Mouse (Mus musculus): ENCODE results near the gene Cttn.

Gene Cttn

GRCm38 (mm10) chr7:144449637-144450570, 20.9 kb downstream of the Cttn start:
- DNase-seq (ENCODE audit: low read depth, low spot score): peak; percentile 51

- no peak for DNase-seq (ENCODE audit: low read depth, low spot score)
These were observed 22.6 kb downstream of the Cttn start for GRCm38 (mm10) chr7:144448186-144448585.

GRCm38 (mm10) chr7:144447146-144447545, 23.7 kb downstream of the Cttn start:
- DNase-seq (ENCODE audit: low read depth, low spot score): no peak

- DNase-seq (ENCODE audit: low read depth, low spot score): no peak
These were observed 26.0 kb downstream of the Cttn start for GRCm38 (mm10) chr7:144444788-144445187.

DNA sequence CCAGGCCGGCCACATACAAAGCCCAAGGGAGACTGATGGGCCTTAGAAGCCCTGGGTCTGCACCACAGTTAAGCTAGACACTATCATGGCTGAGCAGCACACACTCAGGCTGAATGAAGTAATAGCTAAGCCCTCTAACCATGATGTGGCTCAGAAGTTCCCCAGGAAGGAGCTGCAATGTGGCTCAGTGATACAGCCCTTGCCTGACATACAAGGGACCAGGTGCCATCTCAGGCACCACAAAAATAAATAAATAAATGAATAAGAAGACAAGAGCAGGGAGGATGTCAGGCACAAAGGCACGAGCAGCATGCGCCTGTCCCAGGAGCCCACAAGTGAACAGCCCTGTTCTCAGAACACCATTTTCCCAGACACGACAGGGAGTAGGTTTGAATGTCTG, 28.8 kb downstream of the Cttn start:
- DNase-seq (ENCODE audit: low read depth, low spot score): no peak

- DNase-seq (ENCODE audit: low read depth, low spot score): no peak
These were observed 29.3 kb downstream of the Cttn start for GRCm38 (mm10) chr7:144441466-144441865.

DNA sequence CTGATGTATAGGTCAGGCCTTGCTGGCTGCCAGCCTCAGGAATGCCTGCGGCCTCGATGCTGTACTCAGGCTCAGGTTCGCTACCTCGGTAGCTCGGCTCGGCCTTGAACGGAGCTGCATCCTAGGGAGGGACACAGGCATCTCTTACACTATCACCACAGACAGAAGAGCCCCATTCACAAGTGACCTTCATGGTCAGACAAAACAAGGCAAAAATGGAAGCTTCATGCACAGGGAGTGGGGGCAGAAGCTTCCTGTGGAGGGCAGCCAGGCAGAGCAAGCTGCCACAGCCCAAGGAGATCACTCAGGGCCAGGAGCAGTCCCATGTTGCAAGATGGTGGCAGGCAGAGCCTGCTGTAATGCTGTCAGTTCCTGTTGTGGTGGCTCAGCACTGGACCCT, 32.0 kb downstream of the Cttn start:
- no peak for DNase-seq (ENCODE audit: low read depth, low spot score)

DNA sequence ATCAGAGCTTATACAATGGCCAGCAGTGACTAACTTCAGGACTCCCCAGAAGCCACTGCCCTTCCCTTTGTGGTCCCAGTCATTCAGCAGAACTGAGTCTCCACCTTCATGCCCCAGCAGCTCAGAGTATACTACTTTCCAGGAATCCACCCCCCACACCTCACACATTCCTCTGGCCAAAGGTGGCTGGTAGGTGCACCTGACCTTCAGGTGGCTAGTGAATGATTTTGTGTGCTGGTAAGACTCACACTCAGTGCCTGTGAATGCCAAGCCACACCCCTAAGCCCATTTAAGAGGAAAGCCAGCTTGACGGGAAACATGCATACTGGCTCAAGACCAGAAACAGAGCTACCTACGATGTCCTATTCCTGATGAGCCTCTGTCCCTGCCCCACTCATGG, 37.9 kb downstream of the Cttn start:
- no peak for DNase-seq (ENCODE audit: low read depth, low spot score)

- DNase-seq (ENCODE audit: low read depth, low spot score): no peak
These were observed 43.3 kb downstream of the Cttn start for GRCm38 (mm10) chr7:144427460-144427859.

- DNase-seq (ENCODE audit: low read depth, low spot score): no peak
These were observed 44.2 kb downstream of the Cttn start for GRCm38 (mm10) chr7:144426594-144426993.

GRCm38 (mm10) chr7:144425953-144426352, 44.9 kb downstream of the Cttn start:
- DNase-seq (ENCODE audit: low read depth, low spot score): no peak

DNA sequence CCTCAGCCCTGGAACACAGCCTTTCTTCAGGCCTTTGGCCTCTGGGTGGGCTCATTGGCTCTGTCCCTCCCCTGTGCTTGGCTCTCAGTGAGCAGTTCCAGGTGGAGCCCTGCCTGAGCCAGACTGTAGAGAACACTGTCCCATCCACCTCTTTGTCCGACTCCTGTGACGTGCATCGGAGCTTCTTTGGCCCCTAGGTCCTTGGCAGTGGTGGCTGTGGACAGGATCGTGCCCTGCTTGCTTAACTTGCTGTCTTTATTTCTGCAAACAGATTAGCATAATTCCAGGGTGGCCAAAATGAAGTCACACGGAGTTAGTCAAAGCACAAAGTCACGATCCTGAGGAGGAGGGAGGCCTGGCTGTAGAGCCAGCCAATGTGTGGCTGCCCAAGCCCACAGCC, 49.3 kb downstream of the Cttn start:
- no peak for DNase-seq (ENCODE audit: low read depth, low spot score)

- no peak for DNase-seq (ENCODE audit: low read depth, low spot score)
These were observed 50.3 kb downstream of the Cttn start for GRCm38 (mm10) chr7:144420552-144420951.

- DNase-seq (ENCODE audit: low read depth, low spot score): peak; percentile 66
These were observed 53.0 kb downstream of the Cttn start for GRCm38 (mm10) chr7:144417644-144418343.

DNA sequence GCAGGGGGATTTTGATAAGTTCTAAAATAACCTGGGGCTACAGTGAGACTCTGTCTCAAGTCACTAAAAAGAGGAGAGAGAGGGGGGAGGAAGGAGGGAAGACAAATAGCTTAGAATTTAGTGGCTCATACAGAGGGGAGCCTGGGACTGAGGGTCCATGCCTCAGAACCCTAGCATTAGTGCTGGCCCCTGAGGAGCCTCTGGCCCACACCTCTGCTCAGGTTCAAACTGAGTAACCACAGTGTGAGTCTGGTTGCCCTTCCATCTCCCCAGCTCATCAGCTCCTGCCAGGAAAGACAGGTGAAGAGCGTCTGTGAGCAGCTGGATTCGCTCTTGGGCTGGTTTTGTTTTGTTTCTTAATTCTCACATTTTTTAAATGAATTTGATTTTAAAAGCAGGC, 53.6 kb downstream of the Cttn start:
- DNase-seq (ENCODE audit: low read depth, low spot score): no peak

DNA sequence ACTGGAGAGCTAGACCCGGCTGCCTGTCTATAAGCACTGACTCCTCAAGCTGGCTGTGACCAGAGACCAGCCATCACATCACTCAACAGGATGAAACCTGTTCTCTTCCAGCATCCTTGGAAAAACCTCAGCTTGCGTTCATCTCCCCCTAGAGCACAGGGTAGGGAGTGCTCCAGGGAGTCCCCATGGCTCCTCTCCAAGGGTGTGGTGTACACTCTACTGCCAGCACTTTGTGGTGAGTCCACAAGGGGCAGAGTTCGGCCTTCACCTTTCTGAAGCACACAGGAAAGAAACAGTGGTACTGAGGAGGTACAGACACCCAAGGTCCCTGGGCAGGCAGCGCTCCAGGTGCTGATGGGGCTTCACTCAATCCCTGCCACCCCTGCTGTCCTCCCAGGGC, 55.0 kb downstream of the Cttn start:
- no peak for DNase-seq (ENCODE audit: low read depth, low spot score)

DNA sequence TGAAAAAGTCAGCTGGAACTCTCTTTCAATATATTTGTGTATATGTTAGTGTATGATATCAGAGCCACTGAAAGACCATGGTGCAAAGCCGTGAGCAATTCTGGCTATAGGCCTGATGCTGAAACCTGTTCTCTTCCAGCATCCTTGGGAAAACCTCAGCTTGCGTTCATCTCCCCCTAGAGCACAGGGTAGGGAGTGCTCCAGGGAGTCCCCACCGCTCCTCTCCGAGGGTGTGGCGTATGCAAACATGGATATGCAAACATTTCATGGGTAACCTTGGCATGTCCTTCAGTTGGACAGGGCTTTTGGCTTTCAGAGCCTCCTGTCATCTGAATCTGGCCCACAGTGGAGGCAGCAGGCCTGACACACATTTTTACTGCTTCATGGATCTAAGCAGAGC, 56.2 kb downstream of the Cttn start:
- no peak for DNase-seq (ENCODE audit: low read depth, low spot score)

DNA sequence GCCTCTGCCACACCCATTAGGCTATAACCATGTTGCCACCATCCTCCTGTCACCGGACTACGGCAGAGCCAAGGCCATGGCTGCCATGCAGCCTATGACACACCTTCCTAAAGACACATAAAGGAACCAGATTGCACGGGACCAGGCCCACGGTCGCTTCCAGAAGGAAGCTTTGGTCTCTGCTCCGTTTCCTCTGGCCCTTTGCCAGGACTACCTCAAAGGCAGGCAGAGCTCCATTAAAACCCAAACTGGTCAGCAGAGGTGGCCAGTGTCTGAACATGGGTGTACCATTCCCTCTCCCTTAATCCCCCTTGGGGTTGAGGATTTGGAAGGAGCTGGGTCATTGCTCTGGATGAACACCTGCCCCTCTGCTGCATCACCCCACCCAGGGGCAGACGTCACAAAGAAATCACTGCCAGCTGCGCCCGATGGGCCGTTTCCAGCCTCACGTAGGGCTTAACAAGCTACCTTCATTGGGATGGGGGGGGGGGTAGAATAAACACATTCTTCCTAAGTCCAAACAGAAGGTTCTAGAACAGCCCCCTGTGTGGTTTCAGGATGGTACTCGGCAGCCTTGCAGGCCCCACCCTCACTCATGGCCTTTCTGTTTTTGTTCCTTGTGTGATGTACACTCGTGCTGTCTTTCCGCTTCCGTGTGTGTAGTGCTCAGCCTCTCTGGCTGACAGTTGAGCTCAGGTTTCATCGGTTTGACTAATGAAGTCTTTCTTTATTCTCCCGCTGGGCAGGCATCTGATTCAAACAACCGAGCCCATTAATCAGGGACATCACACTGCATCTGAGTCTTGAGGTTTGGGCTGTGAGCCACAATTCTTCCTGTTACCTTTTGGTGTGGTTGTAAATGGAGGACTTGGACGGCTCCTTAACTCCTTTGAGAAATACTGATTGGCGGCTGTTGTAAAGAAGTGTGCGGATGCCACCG, 58.6 kb downstream of the Cttn start:
- DNase-seq (ENCODE audit: low read depth, low spot score): no peak

GRCm38 (mm10) chr7:144409682-144410081, 61.1 kb downstream of the Cttn start:
- no peak for DNase-seq (ENCODE audit: low read depth, low spot score)

DNA sequence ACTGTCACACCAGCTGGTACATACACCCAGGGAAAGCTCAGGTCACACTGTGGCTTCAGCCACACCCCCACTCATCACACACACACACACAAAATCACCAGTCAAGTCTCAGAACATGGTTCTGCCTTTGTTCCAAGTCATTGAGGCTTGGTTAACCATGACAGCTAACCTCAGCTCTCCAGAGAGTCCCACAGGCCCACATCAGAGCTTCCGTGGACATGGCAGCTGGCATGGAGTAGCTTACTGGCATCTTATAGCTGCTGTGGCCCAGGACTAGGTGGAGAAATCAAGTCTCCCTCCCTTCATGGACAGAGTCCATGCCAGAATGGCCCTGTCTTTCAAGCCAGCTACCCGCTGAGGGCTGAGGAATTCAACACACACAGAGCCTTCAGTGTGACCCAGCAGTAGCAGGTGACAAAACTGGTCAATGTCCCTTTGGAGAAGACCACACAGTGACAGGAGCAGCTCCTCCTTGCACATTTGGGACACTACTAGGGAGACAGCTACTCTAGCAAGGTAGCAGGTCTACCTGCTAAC, 62.3 kb downstream of the Cttn start:
- DNase-seq (ENCODE audit: low read depth, low spot score): no peak

- no peak for DNase-seq (ENCODE audit: low read depth, low spot score)
These were observed 63.1 kb downstream of the Cttn start for GRCm38 (mm10) chr7:144407675-144408074.

- DNase-seq (ENCODE audit: low read depth, low spot score): no peak
These were observed 68.3 kb downstream of the Cttn start for GRCm38 (mm10) chr7:144402492-144402891.
